Mouse (Mus musculus) activated CD4-positive, CD25-positive, alpha-beta regulatory T cell, adult 4 months (primary cell): ENCODE data around the gene Sept6. TPM values are rescaled to one million over a fixed set of nuclear protein-coding genes. Genes with fewer than 3 reads are reported as not detected.

Experiments
- ATAC-seq: one replicate; pipeline ENCODE4 v1.8.0; 2017
- polyA plus RNA-seq, 2 experiments: library from polyadenylated mRNA; unstranded; fragments of 100-300 nt; shearing (Covaris generic); gene quantifications; one replicate each; pipeline ENCODE4 v1.2.1; 2017

The Sept6 gene
- polyA plus RNA-seq, 2 experiments from 2014 or later = 146 to 160 TPM

DNA sequence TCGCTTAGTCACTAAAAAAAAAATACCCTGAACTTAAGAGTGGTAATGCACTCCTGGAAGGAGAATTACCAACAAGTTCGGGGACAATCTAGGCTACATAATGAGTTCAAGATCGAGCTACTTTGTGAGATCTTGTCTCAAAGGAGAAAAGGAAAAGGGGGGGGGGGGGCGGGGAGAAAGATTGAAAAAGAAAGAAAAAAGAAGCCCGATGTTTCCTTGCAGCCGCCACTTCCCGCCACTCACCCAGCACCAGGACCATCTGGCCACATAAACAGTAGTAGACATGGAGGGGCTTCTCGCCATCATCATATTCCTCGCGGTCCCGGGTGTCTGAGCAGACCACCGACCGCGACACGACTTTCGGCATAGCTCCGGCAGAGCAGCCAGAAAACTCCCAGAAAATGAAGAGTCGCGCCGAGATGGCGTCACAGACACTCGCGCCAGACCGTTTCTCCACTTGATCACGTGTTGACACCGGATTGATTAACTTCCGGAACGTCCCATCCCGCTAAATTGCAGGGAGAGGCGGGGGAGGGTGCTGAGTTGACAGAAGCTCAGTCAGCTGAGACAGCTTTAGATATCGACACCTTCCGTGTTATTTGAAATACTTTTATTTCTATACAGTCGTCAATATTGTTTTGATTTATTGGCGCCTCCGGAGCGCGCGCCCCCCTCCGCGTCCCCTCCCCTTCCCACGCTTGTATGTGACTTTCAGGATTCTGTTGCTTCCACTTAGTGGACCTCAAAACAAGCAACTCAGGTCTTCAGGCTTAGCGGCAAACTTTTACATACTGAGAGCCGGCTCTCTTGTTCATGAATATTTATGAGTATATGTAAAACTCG lies 127.6 kb downstream of the Sept6 start:
- ATAC-seq = peak; percentile 94

Other genes with a start within 250 kb of the Sept6 start
- gene Slc25a43, start 248.1 kb downstream of the Sept6 start, polyA plus RNA-seq = under 1 TPM in 1 of 2 experiments, not detected in 1; 0.75 TPM
- 1,000 to 10,000 TPM; 1,556 to 1,740 TPM for gene Slc25a5, start 196.1 kb downstream of the Sept6 start, polyA plus RNA-seq
- gene Ube2a, start 117.9 kb downstream of the Sept6 start, polyA plus RNA-seq = 100 to 1,000 TPM; 134 to 158 TPM
- 10 to 100 TPM; 27.3 to 30.0 TPM for gene C330007P06Rik, start 117.7 kb downstream of the Sept6 start, polyA plus RNA-seq
- 1 to 10 TPM; 2.5 to 2.6 TPM for gene Nkrf, start 88.9 kb downstream of the Sept6 start, polyA plus RNA-seq
- gene Sowahd, start 57.1 kb upstream of the Sept6 start, polyA plus RNA-seq = not detected
- 1,000 to 10,000 TPM in 1 of 2 experiments, 100 to 1,000 TPM in 1; 652 to 1,206 TPM for gene Rpl39, start 93.6 kb upstream of the Sept6 start, polyA plus RNA-seq
- gene Upf3b, start 118.5 kb upstream of the Sept6 start, polyA plus RNA-seq = 10 to 100 TPM; 33.8 to 46.6 TPM
- gene Nkap, start 135.0 kb upstream of the Sept6 start, polyA plus RNA-seq = 10 to 100 TPM; 19.3 to 27.4 TPM
- gene Akap14, start 177.0 kb upstream of the Sept6 start, polyA plus RNA-seq = under 1 TPM in 1 of 2 experiments, not detected in 1; 0.19 TPM
- 100 to 1,000 TPM; 295 to 357 TPM for gene Ndufa1, start 199.4 kb upstream of the Sept6 start, polyA plus RNA-seq
- 10 to 100 TPM in 1 of 2 experiments, 1 to 10 TPM in 1; 9.5 to 10.9 TPM for gene Rnf113a1, start 199.5 kb upstream of the Sept6 start, polyA plus RNA-seq
- gene Gm9, start 219.2 kb upstream of the Sept6 start, polyA plus RNA-seq = not detected
- not detected for gene Rhox1, start 230.5 kb upstream of the Sept6 start, polyA plus RNA-seq